Mouse (Mus musculus) forebrain, embryonic 15.5 days (tissue): Measurements from ENCODE around the gene Il5. TPM values are rescaled to one million over a fixed set of nuclear protein-coding genes. Genes with fewer than 3 reads are reported as not detected.

Source experiments
- ATAC-seq: fragments of 200-750 bp; cut with Nextera tagmentation; replicated peaks from 2 replicates; pipeline ENCODE4 v1.8.0; 2017; ENCODE audit warnings: mild to moderate bottlenecking, moderate TSS enrichment, moderate library complexity
- H3K27ac ChIP-seq: fragments of 300-500 bp; sonication (generic); replicated peaks from 2 replicates; pipeline ENCODE4 v1.5.1; 2015; ENCODE audit warnings: mild to moderate bottlenecking, inconsistent platforms
- H3K27me3 ChIP-seq: fragments of 300-500 bp; sonication (generic); 2 replicates; pipeline ENCODE4 v1.6.1; 2015; ENCODE audit warnings: inconsistent platforms
- H3K36me3 ChIP-seq: fragments of 300-500 bp; sonication (generic); 2 replicates; pipeline ENCODE4 v1.6.1; 2015; ENCODE audit warnings: mild to moderate bottlenecking, inconsistent platforms
- H3K4me1 ChIP-seq: fragments of 300-500 bp; sonication (generic); 2 replicates; pipeline ENCODE4 v1.6.1; 2015; ENCODE audit warnings: inconsistent platforms
- H3K4me2 ChIP-seq: fragments of 300-500 bp; sonication (generic); replicated peaks from 2 replicates; pipeline ENCODE4 v1.6.1; 2015; ENCODE audit warnings: mild to moderate bottlenecking, inconsistent platforms
- H3K4me3 ChIP-seq: fragments of 300-500 bp; sonication (generic); 2 replicates; pipeline ENCODE4 v1.5.1; 2015; ENCODE audit warnings: mild to moderate bottlenecking, inconsistent platforms
- H3K9ac ChIP-seq: fragments of 300-500 bp; sonication (generic); replicated peaks from 2 replicates; pipeline ENCODE4 v1.6.1; 2015; ENCODE audit warnings: mild to moderate bottlenecking, inconsistent platforms
- H3K9me3 ChIP-seq: fragments of 300-500 bp; sonication (generic); 2 replicates; pipeline ENCODE4 v1.6.1; 2016; ENCODE audit warnings: inconsistent platforms
- WGBS: fragments of 180-500 bp; shearing (Covaris S2); methylation state at CpG from one replicate; pipeline ENCODE4 v1.1.7; 2015; ENCODE audit warnings: mixed read lengths; 5-methylcytosine and 5-hydroxymethylcytosine counted together
- polyA plus RNA-seq: library from polyadenylated mRNA; unstranded; fragments of >200 nt; fragmentation: Nextera tagmentation; extraction: Ambion mirVana; gene quantifications from 2 replicates; pipeline ENCODE4 v1.2.1, GENCODE M21; 2015

Gene Il5
- not detected in 2 replicates for polyA plus RNA-seq

DNA sequence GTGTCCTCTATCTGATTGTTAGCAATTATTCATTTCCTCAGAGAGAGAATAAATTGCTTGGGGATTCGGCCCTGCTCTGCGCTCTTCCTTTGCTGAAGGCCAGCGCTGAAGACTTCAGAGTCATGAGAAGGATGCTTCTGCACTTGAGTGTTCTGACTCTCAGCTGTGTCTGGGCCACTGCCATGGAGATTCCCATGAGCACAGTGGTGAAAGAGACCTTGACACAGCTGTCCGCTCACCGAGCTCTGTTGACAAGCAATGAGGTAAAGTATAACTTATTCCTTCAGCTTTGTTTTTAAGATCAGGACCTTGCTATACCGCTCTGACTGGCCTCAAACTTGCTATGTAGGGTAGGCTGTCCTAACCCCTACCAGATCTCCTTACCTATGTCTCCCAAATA, at the start of gene Il5:
Il5 (plus strand) TSS at position 80 of the 400 bp plus-strand sequence.
- Histone ChIP-seq H3K9me3 (no peaks in the 10 kb centered on the region), H3K4me1 (no peaks in the 10 kb centered on the region), H3K36me3 (no peaks in the 10 kb centered on the region), H3K4me3 (no peak within 1 kb of the TSS), H3K27ac (no peak within 1 kb of the TSS), H3K9ac (no peak within 1 kb of the TSS), H3K27me3 (no peaks in the 10 kb centered on the region), H3K4me2 (no peak within 1 kb of the TSS)
- no peak for ATAC-seq
- whole genome bisulfite sequencing, result 88% methylated on average over 6 of the region's 6 CpGs

DNA sequence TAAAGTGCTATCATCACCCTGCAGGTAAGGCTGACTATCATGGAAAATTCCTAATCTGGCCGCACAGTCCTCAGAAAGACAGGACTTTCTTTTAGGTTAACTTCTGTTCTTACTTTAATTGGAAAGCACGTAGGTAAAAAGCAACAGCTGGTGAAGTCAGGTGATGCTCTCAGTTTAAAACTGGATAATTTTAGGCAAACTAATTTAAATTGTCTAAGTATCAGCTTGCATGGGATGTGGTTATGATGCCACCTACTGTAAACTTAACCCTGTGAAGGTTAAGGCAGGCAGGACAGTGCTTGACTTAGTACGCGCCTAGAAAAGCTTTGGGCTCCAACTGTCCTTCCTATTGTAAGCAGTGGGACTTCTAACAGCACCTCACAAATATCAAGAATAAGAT, 49.2 kb upstream of the Il5 start:
- ATAC-seq, result no peak
- no peaks in the 10 kb centered on the region for H3K27me3 ChIP-seq
- peaks cover 28% of the 10 kb centered on the region for H3K36me3 ChIP-seq
- no peaks in the 10 kb centered on the region for H3K9me3 ChIP-seq
- H3K4me3 ChIP-seq, result no peak overlapping the region
- no peak overlapping the region for H3K4me2 ChIP-seq
- 89% methylated on average over 4 of the region's 4 CpGs for WGBS
- H3K9ac ChIP-seq, result no peak overlapping the region
- H3K27ac ChIP-seq, result no peak overlapping the region
- no peaks in the 10 kb centered on the region for H3K4me1 ChIP-seq

GRCm38 (mm10) chr11:53680141-53680540, 40.5 kb upstream of the Il5 start:
- H3K4me1 ChIP-seq, result no peaks in the 10 kb centered on the region

GRCm38 (mm10) chr11:53681686-53682085, 38.9 kb upstream of the Il5 start:
- H3K36me3 ChIP-seq, result peaks cover 16% of the 10 kb centered on the region; the same call in 1 of the 2 replicates
- H3K4me3 ChIP-seq, result no peak overlapping the region
- 93% methylated on average over 2 of the region's 2 CpGs for WGBS
- H3K27me3 ChIP-seq, result no peaks in the 10 kb centered on the region
- no peaks in the 10 kb centered on the region for H3K9me3 ChIP-seq
- no peak overlapping the region for H3K9ac ChIP-seq
- no peaks in the 10 kb centered on the region for H3K4me1 ChIP-seq
- no peak overlapping the region for H3K4me2 ChIP-seq
- H3K27ac ChIP-seq, result no peak overlapping the region
- ATAC-seq, result no peak

More at GRCm38 (mm10) chr11:53680141-53680540, 40.5 kb upstream of the Il5 start:
- WGBS, result 87% methylated on average over 4 of the region's 4 CpGs
- no peak overlapping the region for H3K4me3 ChIP-seq
- no peak overlapping the region for H3K27ac ChIP-seq
- H3K9me3 ChIP-seq, result no peaks in the 10 kb centered on the region
- no peaks in the 10 kb centered on the region for H3K27me3 ChIP-seq
- H3K4me2 ChIP-seq, result no peak overlapping the region
- no peak for ATAC-seq
- H3K36me3 ChIP-seq, result peaks cover 13% of the 10 kb centered on the region; the same call in 1 of the 2 replicates
- no peak overlapping the region for H3K9ac ChIP-seq

- Histone ChIP-seq H3K4me3 (no peak overlapping the region), H3K27me3 (no peaks in the 10 kb centered on the region), H3K36me3 (peaks cover 16% of the 10 kb centered on the region; the same call in 1 of the 2 replicates), H3K4me2 (no peak overlapping the region), H3K4me1 (no peaks in the 10 kb centered on the region), H3K9ac (no peak overlapping the region), H3K9me3 (no peaks in the 10 kb centered on the region), H3K27ac (no peak overlapping the region)
- 89% methylated on average over 2 of the region's 2 CpGs for WGBS
- ATAC-seq, result no peak
Observed at GRCm38 (mm10) chr11:53682170-53682569, 38.4 kb upstream of the Il5 start.

DNA sequence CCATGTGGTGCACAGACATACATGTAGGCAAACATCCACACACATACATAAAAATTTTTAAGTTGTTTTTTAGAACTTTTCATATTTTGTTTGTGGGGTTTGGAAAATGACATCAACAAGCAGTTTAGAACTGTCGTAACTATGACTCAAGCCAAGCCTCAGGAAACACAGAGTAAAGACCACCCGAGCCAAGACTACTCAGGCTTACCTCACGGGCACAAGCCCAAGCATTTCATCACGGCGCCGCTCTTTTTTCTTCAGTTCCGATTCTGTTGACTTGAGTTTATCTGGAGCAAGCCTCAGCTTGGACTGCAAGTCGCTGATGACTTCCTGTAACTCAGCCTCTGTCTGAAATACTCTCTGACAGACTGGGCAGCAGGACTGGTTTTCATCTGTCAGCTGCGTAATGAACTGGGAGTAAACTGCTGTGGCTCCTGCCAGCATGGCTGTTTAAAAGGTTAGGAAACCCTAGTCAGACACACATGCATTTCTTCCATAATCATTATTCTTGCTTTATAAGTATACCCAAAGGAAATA, 37.5 kb upstream of the Il5 start:
- Histone ChIP-seq H3K9ac (no peak overlapping the region), H3K4me2 (no peak overlapping the region), H3K36me3 (peaks cover 16% of the 10 kb centered on the region; the same call in 1 of the 2 replicates), H3K9me3 (no peaks in the 10 kb centered on the region), H3K4me3 (no peak overlapping the region), H3K27ac (no peak overlapping the region), H3K4me1 (no peaks in the 10 kb centered on the region), H3K27me3 (no peaks in the 10 kb centered on the region)
- no peak for ATAC-seq
- WGBS, result 94% methylated on average over 9 of the region's 9 CpGs

GRCm38 (mm10) chr11:53691979-53692378, 28.6 kb upstream of the Il5 start:
- WGBS, result 47% methylated on average over 10 of the region's 10 CpGs
- H3K9ac ChIP-seq, result no peak overlapping the region
- no peak overlapping the region for H3K4me2 ChIP-seq
- no peak for ATAC-seq
- no peak overlapping the region for H3K4me3 ChIP-seq
- H3K36me3 ChIP-seq, result peaks cover 5% of the 10 kb centered on the region; the same call in 1 of the 2 replicates
- H3K27me3 ChIP-seq, result no peaks in the 10 kb centered on the region
- no peaks in the 10 kb centered on the region for H3K9me3 ChIP-seq
- H3K4me1 ChIP-seq, result no peaks in the 10 kb centered on the region
- no peak overlapping the region for H3K27ac ChIP-seq

- no peaks in the 10 kb centered on the region for H3K9me3 ChIP-seq
- H3K36me3 ChIP-seq, result peaks cover 12% of the 10 kb centered on the region; the same call in 1 of the 2 replicates
- H3K4me1 ChIP-seq, result no peaks in the 10 kb centered on the region
- no peak for ATAC-seq
- H3K4me2 ChIP-seq, result no peak overlapping the region
- H3K9ac ChIP-seq, result no peak overlapping the region
- 94% methylated on average over 2 of the region's 2 CpGs for WGBS
- H3K27me3 ChIP-seq, result no peaks in the 10 kb centered on the region
- no peak overlapping the region for H3K4me3 ChIP-seq
- no peak overlapping the region for H3K27ac ChIP-seq
Observed at GRCm38 (mm10) chr11:53698521-53698920, 22.1 kb upstream of the Il5 start.

DNA sequence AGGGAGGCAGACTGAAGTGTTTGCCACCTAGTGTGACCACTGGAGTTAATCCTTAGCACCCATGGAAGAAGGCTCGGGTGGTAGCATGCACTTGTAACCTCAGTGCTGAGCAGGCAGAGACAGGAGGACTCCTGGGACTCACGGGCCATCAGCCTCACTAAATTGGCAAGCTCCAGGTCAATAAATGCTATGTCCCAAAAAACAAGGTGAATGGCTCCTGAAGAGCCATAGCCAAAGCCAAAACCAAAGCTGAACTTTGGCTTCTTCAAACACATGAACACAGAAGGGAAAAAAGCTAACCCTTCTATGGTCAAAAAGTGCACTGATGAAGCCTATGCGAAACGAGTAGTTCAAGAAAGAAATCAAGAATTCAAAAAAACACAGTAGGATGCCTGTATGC, 21.2 kb upstream of the Il5 start:
- no peak overlapping the region for H3K4me3 ChIP-seq

GRCm38 (mm10) chr11:53706236-53706933, 14.2 kb upstream of the Il5 start:
- H3K27me3 ChIP-seq, result no peaks in the 10 kb centered on the region
- peak overlapping the region; percentile 83 for H3K4me2 ChIP-seq
- H3K4me1 ChIP-seq, result peaks cover 9% of the 10 kb centered on the region
- no peaks in the 10 kb centered on the region for H3K36me3 ChIP-seq
- ATAC-seq, result peak; percentile 75
- H3K4me3 ChIP-seq, result peak overlapping the region; percentile 58
- no peaks in the 10 kb centered on the region for H3K9me3 ChIP-seq
- 7% methylated on average over 29 of the region's 29 CpGs for WGBS
- H3K27ac ChIP-seq, result peak overlapping the region; percentile 28
- peak overlapping the region; percentile 51 for H3K9ac ChIP-seq

More for the DNA sequence above, 21.2 kb upstream of the Il5 start:
- Histone ChIP-seq H3K4me1 (no peaks in the 10 kb centered on the region), H3K9ac (no peak overlapping the region), H3K36me3 (peaks cover 12% of the 10 kb centered on the region; the same call in 1 of the 2 replicates), H3K27ac (no peak overlapping the region), H3K4me2 (no peak overlapping the region), H3K27me3 (no peaks in the 10 kb centered on the region), H3K9me3 (no peaks in the 10 kb centered on the region)
- 83% methylated on average over 4 of the region's 4 CpGs for WGBS
- ATAC-seq, result no peak

DNA sequence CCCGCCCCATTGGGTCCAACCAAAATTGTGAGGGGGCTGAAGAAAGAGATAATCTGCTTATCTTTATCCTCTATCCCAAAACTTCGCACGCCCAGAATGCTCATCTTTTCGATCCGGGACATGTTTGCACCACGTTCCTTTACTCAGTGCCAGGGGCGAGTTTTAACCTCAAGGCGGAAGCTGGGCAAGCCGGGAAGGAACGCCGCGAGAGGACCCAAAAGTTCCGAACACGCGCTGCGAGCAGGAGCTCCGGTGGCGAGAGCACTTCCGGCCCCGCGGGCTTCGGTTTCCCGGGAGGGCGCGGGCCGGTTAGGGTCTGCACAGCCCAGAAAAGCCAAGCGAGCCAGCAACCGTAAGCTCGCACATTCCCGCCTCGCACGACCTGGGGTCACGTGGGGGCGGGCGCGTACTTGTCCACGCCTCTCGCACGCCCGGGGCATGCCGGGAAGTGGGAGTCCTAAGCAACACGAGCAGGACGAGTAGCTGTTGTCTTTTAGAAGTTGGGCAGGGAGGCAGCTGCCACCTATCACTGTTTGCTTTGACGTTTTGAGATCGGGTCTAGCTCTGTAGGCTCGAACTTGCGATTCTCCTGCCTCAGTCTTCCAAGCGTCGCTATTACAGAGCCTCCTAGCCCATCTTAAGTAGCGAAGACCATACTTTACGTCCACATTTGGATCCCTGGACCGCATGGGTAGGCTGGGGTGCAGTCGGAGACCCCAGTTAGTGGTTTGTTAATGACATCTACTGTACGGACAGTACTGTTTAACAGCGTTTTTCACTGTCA, 13.5 kb upstream of the Il5 start, which contains the start of gene Rad50:
Rad50 (minus strand) TSS at position 386 of the 784 bp plus-strand sequence.
- H3K4me3 ChIP-seq, result peak within 1 kb of the TSS; percentile 58
- H3K4me2 ChIP-seq, result peak within 1 kb of the TSS; percentile 83
- 4% methylated on average over 55 of the region's 55 CpGs for WGBS
- no peaks in the 10 kb centered on the region for H3K27me3 ChIP-seq
- ATAC-seq, result peak; percentile 98
- H3K9ac ChIP-seq, result peak within 1 kb of the TSS; percentile 51
- peaks cover 9% of the 10 kb centered on the region for H3K4me1 ChIP-seq
- no peaks in the 10 kb centered on the region for H3K9me3 ChIP-seq
- H3K36me3 ChIP-seq, result no peaks in the 10 kb centered on the region
- H3K27ac ChIP-seq, result peak within 1 kb of the TSS; percentile 28

DNA sequence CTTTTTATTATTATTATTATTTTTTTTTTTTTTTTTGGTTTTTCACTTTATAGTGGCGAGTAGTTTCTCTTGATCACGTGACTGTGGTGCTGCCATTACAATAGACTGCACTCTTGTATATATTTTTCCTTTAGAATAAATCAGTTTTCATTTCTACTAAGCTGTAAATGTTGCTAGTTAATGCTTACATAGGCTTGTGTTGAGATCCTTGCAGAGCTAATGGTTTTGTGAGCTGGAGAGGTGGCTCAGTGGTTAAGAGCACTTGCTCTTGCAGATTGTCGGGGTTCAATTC, 12.9 kb upstream of the Il5 start:
- WGBS, result 86% methylated on average over 3 of the region's 3 CpGs
- Histone ChIP-seq H3K9ac (no peak overlapping the region), H3K9me3 (no peaks in the 10 kb centered on the region), H3K4me1 (peaks cover 9% of the 10 kb centered on the region), H3K36me3 (no peaks in the 10 kb centered on the region), H3K4me2 (peak overlapping the region; percentile 83), H3K4me3 (peak overlapping the region; percentile 58), H3K27me3 (no peaks in the 10 kb centered on the region), H3K27ac (no peak overlapping the region)
- ATAC-seq, result no peak
